Mouse (Mus musculus): Measurements from ENCODE around the gene Rasl2-9. TPM values are rescaled to one million over a fixed set of nuclear protein-coding genes. Genes with fewer than 3 reads are reported as not detected.

Rasl2-9 gene
- polyA plus RNA-seq, 1 experiment = 0.37 TPM

DNA sequence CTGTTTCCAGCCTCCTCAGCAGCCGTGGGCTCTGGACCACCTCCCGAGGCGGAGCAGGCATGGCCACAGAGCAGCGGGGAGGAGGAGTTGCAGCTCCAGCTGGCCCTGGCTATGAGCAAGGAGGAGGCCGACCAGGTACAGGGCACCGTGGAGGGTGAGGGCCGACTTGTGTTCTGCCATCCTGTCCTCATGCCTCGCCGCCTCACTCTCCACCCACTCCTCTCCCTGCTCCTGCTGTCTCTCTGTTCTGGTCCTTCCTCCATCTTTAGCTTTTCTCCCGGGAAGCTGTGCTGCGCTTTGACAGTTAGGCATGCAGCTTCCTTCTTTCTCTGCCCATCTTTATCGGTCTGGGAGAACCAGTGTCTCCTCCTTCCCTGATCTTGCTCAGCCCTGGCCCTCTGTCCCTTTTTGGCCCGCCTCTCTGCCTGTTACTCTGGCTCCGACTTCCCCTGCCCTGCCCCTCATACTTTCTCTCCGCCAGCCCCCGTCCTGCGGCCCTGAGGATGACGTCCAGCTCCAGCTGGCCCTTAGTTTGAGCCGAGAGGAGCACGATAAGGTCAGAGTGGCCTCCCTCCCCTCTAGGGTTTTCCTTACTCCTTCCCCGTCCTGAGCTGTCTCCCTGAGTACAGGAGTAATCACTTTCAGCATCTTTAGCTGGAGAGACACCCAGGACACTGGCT, 32.8 kb downstream of the Rasl2-9 start:
- no peak for TF ChIP-seq POLR2A (IDR thresholded peaks at IDR 0.05; ENCODE audit: borderline replicate concordance, extremely low read depth, insufficient read depth, insufficient read length, poor library complexity, severe bottlenecking)
- no peak for TF ChIP-seq CTCF (IDR thresholded peaks at IDR 0.05; ENCODE audit: borderline replicate concordance, extremely low read depth, insufficient read depth, insufficient read length)
- DNase-seq (ENCODE audit: low read depth) = no peak

DNA sequence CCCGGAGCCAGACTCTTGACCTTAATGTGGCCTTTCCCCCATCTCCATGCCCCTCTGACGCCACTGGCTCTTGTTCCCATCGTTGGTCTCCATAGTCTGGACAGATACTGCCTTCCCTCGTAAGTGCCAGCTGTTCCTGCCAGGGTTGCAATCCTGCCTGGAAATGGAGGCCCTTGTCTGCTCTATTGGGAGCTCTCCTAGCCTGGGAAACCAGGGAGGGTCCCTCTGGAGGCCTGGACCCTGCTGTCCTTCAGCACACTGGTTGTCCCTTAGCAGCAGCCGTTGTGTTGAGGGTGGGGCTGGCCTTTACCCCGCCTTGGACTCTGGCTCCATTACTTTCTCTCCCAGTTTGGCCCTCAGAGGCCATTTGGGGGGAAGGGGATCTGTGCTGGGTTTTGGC, 33.4 kb downstream of the Rasl2-9 start:
- DNase-seq (ENCODE audit: low read depth) = no peak
- TF ChIP-seq CTCF (IDR thresholded peaks at IDR 0.05; ENCODE audit: borderline replicate concordance, extremely low read depth, insufficient read depth, insufficient read length) (no peak), POLR2A (IDR thresholded peaks at IDR 0.05; ENCODE audit: borderline replicate concordance, extremely low read depth, insufficient read depth, insufficient read length, poor library complexity, severe bottlenecking) (no peak)

DNA sequence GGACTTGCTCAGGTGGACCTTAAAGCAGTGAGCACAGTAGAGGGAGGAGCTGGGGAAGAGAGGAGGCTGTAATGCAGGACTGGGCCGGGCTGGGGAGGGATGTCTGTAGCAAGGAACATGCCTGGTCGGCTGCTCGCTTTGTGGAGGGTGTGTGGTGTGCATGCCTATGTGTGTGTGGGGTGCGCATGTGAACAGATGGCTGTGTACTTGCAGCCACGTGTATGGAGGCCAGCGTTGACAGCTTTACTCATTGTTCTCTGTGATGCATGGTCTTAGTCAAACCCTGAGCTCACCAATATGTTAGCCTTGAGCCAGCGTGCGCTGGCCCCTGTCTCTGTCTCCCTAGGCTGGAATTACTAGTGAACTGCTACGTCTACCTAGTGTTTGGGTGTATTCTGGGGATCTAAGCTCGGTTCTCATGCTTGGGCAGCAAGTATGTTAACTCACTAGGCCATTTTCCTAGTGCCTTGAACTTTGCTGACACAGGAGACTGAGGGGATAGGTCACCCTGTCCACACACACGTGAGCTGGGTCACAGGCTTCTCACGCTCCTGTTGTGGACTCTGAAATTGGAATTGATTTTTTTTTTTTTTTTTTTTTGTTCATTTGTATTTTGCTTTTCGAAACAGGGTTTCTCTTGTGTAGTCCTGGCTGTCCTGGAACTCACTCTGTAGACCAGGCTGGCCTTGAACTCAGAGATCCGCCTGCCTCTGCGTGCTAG, 34.6 kb downstream of the Rasl2-9 start:
- no peak for DNase-seq (ENCODE audit: low read depth)
- TF ChIP-seq CTCF (IDR thresholded peaks at IDR 0.05; ENCODE audit: borderline replicate concordance, extremely low read depth, insufficient read depth, insufficient read length) = no peak
- TF ChIP-seq POLR2A (IDR thresholded peaks at IDR 0.05; ENCODE audit: borderline replicate concordance, extremely low read depth, insufficient read depth, insufficient read length, poor library complexity, severe bottlenecking) = no peak

DNA sequence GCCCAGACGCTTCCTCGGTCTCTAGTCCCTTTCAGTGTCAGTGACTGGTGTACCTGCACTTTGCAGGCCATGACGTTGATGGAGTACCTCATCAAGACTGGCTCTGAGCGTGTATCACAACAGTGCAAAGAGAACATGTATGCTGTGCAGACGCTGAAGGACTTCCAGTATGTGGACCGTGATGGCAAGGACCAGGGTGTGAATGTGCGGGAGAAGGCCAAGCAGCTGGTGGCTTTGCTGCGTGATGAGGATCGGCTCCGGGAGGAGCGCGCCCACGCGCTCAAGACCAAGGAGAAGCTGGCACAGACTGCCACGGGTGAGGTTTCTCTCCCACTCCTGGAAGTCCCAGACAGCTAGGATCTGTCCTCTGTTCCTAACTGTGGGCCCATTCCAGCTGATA, 35.9 kb downstream of the Rasl2-9 start:
- no peak for DNase-seq (ENCODE audit: low read depth)
- TF ChIP-seq CTCF (IDR thresholded peaks at IDR 0.05; ENCODE audit: borderline replicate concordance, extremely low read depth, insufficient read depth, insufficient read length) (no peak), POLR2A (IDR thresholded peaks at IDR 0.05; ENCODE audit: borderline replicate concordance, extremely low read depth, insufficient read depth, insufficient read length, poor library complexity, severe bottlenecking) (no peak)

DNA sequence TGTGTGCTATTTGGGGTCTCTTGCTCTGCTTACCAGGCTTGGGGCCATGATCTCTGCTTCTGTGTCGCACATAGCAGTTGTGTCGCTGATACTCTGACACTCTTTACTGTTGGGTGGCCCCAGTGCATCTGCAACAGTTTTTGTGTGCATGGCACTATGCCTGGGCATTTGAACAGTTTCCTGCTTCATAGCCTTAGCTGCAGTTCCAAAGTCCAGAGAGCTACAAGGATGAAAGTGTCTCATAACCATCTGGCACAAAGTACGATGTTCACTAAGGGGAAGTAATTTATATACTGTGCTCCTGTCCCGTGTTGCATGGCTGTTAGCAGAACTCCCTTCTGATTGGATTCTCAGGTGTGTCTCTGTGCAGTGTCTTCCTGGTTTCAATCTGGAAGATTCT, 37.9 kb downstream of the Rasl2-9 start:
- no peak for DNase-seq (ENCODE audit: low read depth)
- TF ChIP-seq CTCF (IDR thresholded peaks at IDR 0.05; ENCODE audit: borderline replicate concordance, extremely low read depth, insufficient read depth, insufficient read length) (no peak), POLR2A (IDR thresholded peaks at IDR 0.05; ENCODE audit: borderline replicate concordance, extremely low read depth, insufficient read depth, insufficient read length, poor library complexity, severe bottlenecking) (no peak)

DNA sequence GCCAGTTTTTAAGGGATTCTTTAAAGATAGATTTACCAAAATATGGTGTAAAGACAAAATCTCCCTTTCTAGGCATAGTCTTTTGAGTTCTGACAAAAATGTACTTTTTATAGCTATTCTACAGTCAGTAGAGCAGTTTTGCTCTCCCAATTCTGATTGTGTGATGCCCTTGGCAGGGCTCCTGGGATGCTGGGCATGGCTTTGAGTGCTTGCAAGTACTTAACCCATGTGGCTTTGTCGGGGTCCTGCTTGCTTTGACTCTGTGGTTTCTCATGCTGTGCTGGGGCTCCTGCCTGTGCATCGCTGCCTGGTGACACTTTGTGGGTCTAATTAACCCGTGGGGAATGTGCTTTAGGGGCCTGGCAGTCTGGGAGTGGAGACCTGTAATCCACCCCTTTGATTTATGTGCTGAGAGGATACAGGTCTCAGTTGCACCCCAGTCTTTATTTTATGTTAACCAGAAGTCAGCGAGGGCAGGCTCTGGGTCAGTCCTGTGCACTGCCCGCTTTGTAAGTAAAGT, 38.8 kb downstream of the Rasl2-9 start:
- no peak for TF ChIP-seq POLR2A (IDR thresholded peaks at IDR 0.05; ENCODE audit: borderline replicate concordance, extremely low read depth, insufficient read depth, insufficient read length, poor library complexity, severe bottlenecking)
- TF ChIP-seq CTCF (IDR thresholded peaks at IDR 0.05; ENCODE audit: borderline replicate concordance, extremely low read depth, insufficient read depth, insufficient read length) = no peak

DNA sequence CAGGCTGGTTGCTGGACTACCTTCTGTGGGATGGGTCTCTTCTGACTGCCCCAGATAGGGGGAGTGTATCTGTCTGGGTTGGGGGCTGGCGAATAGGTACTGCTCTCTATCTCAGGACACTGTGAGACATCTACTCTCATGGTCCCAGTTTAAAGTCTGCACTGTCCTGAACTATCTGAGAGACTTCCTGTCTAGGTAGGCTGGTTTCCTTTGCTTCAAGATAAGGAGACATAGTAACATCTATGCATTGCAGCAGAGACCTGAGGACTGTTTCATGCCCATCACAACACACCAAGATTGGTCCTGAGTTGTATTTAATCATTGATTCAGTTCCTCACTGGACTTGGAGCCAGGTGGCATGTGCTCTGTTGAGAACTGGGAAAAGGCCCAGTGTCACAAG, 40.2 kb downstream of the Rasl2-9 start:
- no peak for TF ChIP-seq CTCF (IDR thresholded peaks at IDR 0.05; ENCODE audit: borderline replicate concordance, extremely low read depth, insufficient read depth, insufficient read length)
- TF ChIP-seq POLR2A (IDR thresholded peaks at IDR 0.05; ENCODE audit: borderline replicate concordance, extremely low read depth, insufficient read depth, insufficient read length, poor library complexity, severe bottlenecking) = no peak
- DNase-seq (ENCODE audit: low read depth) = no peak

More for the DNA sequence above, 38.8 kb downstream of the Rasl2-9 start:
- no peak for DNase-seq (ENCODE audit: low read depth)

DNA sequence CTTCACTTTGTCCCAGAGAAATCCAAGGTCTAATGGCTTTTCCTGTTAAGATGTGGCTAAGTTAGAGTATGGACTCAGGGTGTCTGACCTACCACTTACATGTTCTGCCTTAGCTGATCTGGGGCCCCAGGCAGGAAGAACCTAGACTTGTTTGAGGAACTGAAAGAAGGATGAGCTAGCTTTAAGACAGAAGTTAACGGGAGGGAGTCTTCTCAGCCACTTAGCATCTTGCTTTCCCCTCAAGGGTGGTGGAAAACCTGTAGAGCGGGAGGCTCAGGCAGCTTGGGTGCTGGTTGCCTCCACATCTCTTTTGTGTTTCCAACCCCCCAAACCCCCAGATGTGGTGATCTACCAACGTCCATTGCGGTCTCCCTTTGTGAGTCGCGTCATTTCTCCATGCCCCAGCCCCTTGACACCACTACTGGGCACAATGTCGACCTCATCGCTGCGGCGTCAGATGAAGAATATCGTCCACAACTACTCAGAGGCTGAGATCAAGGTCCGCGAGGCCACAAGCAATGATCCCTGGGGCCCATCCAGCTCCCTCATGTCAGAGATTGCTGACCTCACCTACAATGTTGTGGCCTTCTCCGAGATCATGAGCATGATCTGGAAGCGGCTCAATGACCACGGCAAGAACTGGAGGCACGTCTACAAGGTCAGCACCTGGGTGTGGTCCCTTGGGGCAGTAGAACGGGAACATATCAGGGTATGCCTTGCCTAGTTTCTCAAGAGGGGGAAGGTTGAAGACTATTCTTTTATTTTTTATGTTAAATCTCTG, 42.2 kb downstream of the Rasl2-9 start:
- TF ChIP-seq CTCF (IDR thresholded peaks at IDR 0.05; ENCODE audit: borderline replicate concordance, extremely low read depth, insufficient read depth, insufficient read length) (no peak), POLR2A (IDR thresholded peaks at IDR 0.05; ENCODE audit: borderline replicate concordance, extremely low read depth, insufficient read depth, insufficient read length, poor library complexity, severe bottlenecking) (no peak)
- DNase-seq (ENCODE audit: low read depth) = no peak

DNA sequence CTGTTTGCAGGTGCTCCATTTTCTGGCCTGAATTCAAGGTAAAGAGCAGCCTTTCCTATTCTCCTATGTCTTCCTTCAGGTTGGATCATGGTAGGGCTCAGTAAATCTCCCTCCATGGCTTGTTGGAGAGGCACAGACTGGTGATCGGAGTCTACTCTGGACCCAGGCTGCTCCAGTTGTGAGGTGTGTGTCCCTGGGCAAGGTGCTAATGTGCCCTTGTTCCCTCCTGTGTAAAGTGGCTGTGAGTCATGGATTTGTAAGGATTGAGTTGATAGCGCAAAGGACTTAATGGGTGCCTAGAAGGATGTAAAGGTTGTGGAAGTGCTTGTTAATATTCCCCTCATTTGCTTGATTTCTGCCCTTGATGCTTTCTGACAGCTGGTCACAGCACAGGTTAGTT, 43.8 kb downstream of the Rasl2-9 start:
- TF ChIP-seq CTCF (IDR thresholded peaks at IDR 0.05; ENCODE audit: borderline replicate concordance, extremely low read depth, insufficient read depth, insufficient read length) = no peak
- no peak for TF ChIP-seq POLR2A (IDR thresholded peaks at IDR 0.05; ENCODE audit: borderline replicate concordance, extremely low read depth, insufficient read depth, insufficient read length, poor library complexity, severe bottlenecking)
- DNase-seq (ENCODE audit: low read depth) = no peak

DNA sequence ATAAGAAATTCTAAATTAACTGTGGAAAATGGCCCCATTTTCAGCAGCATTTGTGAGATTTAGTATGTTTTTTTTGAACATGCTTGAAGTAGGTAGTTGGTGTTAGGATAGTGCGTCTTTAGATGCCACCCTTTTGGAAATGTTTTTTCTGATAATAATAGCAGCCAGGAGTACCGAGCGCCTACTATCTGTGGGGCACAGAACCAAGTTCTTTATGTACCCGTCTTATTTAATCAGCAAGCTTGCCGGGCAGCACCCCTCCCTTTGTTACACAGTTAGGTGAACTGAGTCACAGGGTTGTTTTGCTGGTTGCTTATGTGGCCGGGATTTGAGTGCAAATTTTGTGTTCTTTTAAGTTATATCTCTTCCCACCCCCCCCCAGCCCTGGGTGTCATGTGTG, 44.5 kb downstream of the Rasl2-9 start:
- no peak for DNase-seq (ENCODE audit: low read depth)
- TF ChIP-seq POLR2A (IDR thresholded peaks at IDR 0.05; ENCODE audit: borderline replicate concordance, extremely low read depth, insufficient read depth, insufficient read length, poor library complexity, severe bottlenecking) (no peak), CTCF (IDR thresholded peaks at IDR 0.05; ENCODE audit: borderline replicate concordance, extremely low read depth, insufficient read depth, insufficient read length) (no peak)

DNA sequence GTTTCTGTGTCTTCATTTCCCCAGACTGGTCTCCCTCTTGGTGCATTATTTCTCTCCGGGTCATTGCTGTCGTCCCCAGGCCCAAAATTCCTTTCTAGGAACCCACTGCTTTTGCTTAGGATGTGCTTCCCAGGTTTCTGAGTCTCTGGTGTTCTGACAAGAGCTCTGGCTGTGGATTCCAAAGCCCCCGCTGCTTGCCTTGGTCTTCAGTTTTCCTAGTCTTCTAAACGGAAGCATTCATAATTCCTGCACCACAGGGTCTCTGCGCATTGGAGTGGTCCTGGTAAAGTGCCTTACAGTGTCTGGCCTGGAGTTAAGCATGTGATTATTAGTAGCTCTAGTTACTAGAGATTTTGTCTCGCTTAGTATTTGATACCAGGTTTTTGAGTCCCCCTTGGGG, 44.9 kb downstream of the Rasl2-9 start:
- no peak for DNase-seq (ENCODE audit: low read depth)

More for the DNA sequence above, 44.9 kb downstream of the Rasl2-9 start:
- TF ChIP-seq POLR2A (IDR thresholded peaks at IDR 0.05; ENCODE audit: borderline replicate concordance, extremely low read depth, insufficient read depth, insufficient read length, poor library complexity, severe bottlenecking) (no peak), CTCF (IDR thresholded peaks at IDR 0.05; ENCODE audit: borderline replicate concordance, extremely low read depth, insufficient read depth, insufficient read length) (no peak)

Data from brain, embryonic 14.5 days (tissue).